Comparison of ENCODE assay signal across 8 mouse cellular contexts in genomic region chr10:41809771-41810563, GRCm38 (mm10). TPM values are rescaled to one million over a fixed set of nuclear protein-coding genes. Genes with fewer than 3 reads are reported as not detected.
DNase-seq lines count a peak whose midpoint lies in the region; ATAC-seq and TF ChIP-seq lines count a peak whose summit lies in the region.

Gene Cep57l1 (minus strand): TSS chr10:41809871.
Gene Sesn1 (plus strand): TSS chr10:41809935.

- peak within 1 kb of the TSS; percentile 97 for H3K27ac ChIP-seq in cortical plate, adult 2 months (ENCODE audit: insufficient read depth, low read length)

- TF ChIP-seq POLR2A in cortical plate, adult 2 months (IDR thresholded peaks at IDR 0.05; ENCODE audit: extremely low read depth, insufficient read depth, low read length) = peak; percentile 35; the same call in 1 of the 2 replicates

- peak within 1 kb of the TSS; percentile 58 for H3K4me3 ChIP-seq in cortical plate, adult 2 months (ENCODE audit: insufficient read depth, low read length)

- H3K4me1 ChIP-seq in cortical plate, adult 2 months (ENCODE audit: control insufficient read depth, insufficient read depth, low read length) = peaks cover 5% of the 10 kb centered on the region

- DNase-seq in gastrocnemius, postnatal 10 days = peak; percentile 91
- DNase-seq in induced T-regulatory cell, adult 2 months (ENCODE audit: low read depth) = peak; percentile 95
- DNase-seq in left cerebral cortex, adult 9 months (ENCODE audit: low spot score in 2 of 2) = peak; percentile 77 to 93
- peak; percentile 88 for DNase-seq in right cerebral cortex, postnatal 14 days
- peak; percentile 89 to 92 for DNase-seq in urinary bladder, postnatal 36 days (ENCODE audit: low spot score in 2 of 2)

- TF ChIP-seq CTCF in cortical plate, adult 2 months (IDR thresholded peaks at IDR 0.05; ENCODE audit: extremely low read depth, insufficient read depth, low read length) = no peak

- ATAC-seq in activated CD4-positive, CD25-positive, alpha-beta regulatory T cell, adult 4 months = peak; percentile 71
- peak; percentile 73 for ATAC-seq in megakaryocyte progenitor cell, adult 5-6 weeks (replicated peaks; ENCODE audit: poor library complexity)

RNA-seq across cellular contexts. Expression of gene Cep57l1, which starts in this region (rescaled TPM):
- 10 to 100 TPM; 15.4 to 17.1 TPM for polyA plus RNA-seq in activated CD4-positive, CD25-positive, alpha-beta regulatory T cell, adult 4 months (2017; shearing (Covaris generic))
- polyA plus RNA-seq in cortical plate, adult 2 months (2012; rRNA removed) = 6.0 and 6.5 TPM in 2 replicates
- total RNA-seq in gastrocnemius, postnatal 10 days (2021) = 1 to 10 TPM; 3.9 to 4.1 TPM
- 40.3 and 53.4 TPM in 2 replicates for total RNA-seq in megakaryocyte progenitor cell, adult 5-6 weeks (2015)
- total RNA-seq in megakaryocyte progenitor cell, adult 5-6 weeks (2017) = 44.4 and 57.8 TPM in 2 replicates

RNA-seq across cellular contexts. Expression of gene Sesn1, which starts in this region (rescaled TPM):
- 10 to 100 TPM; 77.3 to 80.5 TPM for polyA plus RNA-seq in activated CD4-positive, CD25-positive, alpha-beta regulatory T cell, adult 4 months (2017; shearing (Covaris generic))
- 51.0 and 56.0 TPM in 2 replicates for polyA plus RNA-seq in cortical plate, adult 2 months (2012; rRNA removed)
- 10 to 100 TPM; 38.4 to 45.3 TPM for total RNA-seq in gastrocnemius, postnatal 10 days (2021)
- 27.1 and 36.3 TPM in 2 replicates for total RNA-seq in megakaryocyte progenitor cell, adult 5-6 weeks (2015)
- 21.9 and 22.3 TPM in 2 replicates for total RNA-seq in megakaryocyte progenitor cell, adult 5-6 weeks (2017)

Comparison
In these comparisons a context has a peak if more than half of its experiments do, and no peak if none do; other contexts are left out.
1. Peak in every context shown above with its lines: DNase-seq, ATAC-seq, H3K4me3 ChIP-seq and H3K27ac ChIP-seq.
2. RNA of gene Cep57l1 (total RNA-seq): 40.3 to 57.8 TPM in megakaryocyte progenitor cell, adult 5-6 weeks; 3.9 to 4.1 TPM in gastrocnemius, postnatal 10 days; every median in the first group is over 4 times any median in the second.